12 mouse cellular contexts compared by ENCODE assay signal in genomic region chr15:103359122-103359510, GRCm38 (mm10). TPM values are rescaled to one million over a fixed set of nuclear protein-coding genes. Genes with fewer than 3 reads are reported as not detected.
DNase-seq lines count a peak whose midpoint lies in the region; ATAC-seq and TF ChIP-seq lines count a peak whose summit lies in the region.
"Had no signal": no experiment of that assay in that cellular context is flagged by ENCODE, and none has a peak within 500 bp of the region (broad histone marks: within the 10 kb centered on the region; RNA-seq: fewer than 3 reads in every experiment).

No protein-coding gene starts in this region.

- H3K9ac ChIP-seq in MEL (ENCODE audit: control insufficient read depth, low read depth, low read length, poor library complexity, severe bottlenecking) = no peak overlapping the region
- no peak overlapping the region for H3K9ac ChIP-seq in embryonic facial prominence, embryonic 14.5 days (ENCODE audit: low read depth, low read length)
- H3K9ac ChIP-seq in limb, embryonic 11.5 days (ENCODE audit: low read length) = no peak overlapping the region

- ATAC-seq in embryonic facial prominence, embryonic 14.5 days (ENCODE audit: low read depth) = peak; percentile 50; the same call in 1 of the 2 replicates
- ATAC-seq in limb, embryonic 11.5 days (ENCODE audit: insufficient number of reproducible peaks, low FRiP score, low TSS enrichment, low read depth) = peak; percentile 28; the same call in 1 of the 2 replicates
- ATAC-seq: inflammation-experienced regulatory T-cells, adult 6 months had no signal

- DNase-seq in heart, embryonic 10.5 days (ENCODE audit: low spot score) = no peak
- DNase-seq in heart, adult 8-10 months (ENCODE audit: low spot score) = no peak
- DNase-seq in MEL (ENCODE audit: low read depth, low spot score) = no peak
- peak; percentile 57 for DNase-seq in embryonic facial prominence, embryonic 14.5 days (ENCODE audit: low spot score)
- DNase-seq in limb, embryonic 11.5 days (ENCODE audit: low spot score) = no peak
- no peak for DNase-seq in right cerebral cortex, postnatal 36 days (ENCODE audit: low spot score in 2 of 2)
- DNase-seq in urinary bladder, adult 18-20 months (ENCODE audit: low spot score in 2 of 2) = no peak
- DNase-seq in embryo, embryonic 9.5 days (ENCODE audit: extremely low spot score) = no peak
- DNase-seq: cerebellum, adult 9-10 months had no signal

- peak overlapping the region; percentile 81 for H3K27ac ChIP-seq in heart, embryonic 10.5 days
- H3K27ac ChIP-seq in MEL (ENCODE audit: control insufficient read depth, low read depth, low read length) = peak overlapping the region; percentile 14; the same call in 1 of the 2 replicates
- peak overlapping the region; percentile 87; the same call in 1 of the 2 replicates for H3K27ac ChIP-seq in embryonic facial prominence, embryonic 14.5 days (replicated peaks; ENCODE audit: low read depth, low read length)
- H3K27ac ChIP-seq in limb, embryonic 11.5 days (replicated peaks; ENCODE audit: low read depth, low read length) = no peak overlapping the region

- no peak for TF ChIP-seq POLR2A in MEL (IDR thresholded peaks at IDR 0.05; ENCODE audit: control insufficient read depth in 1 of 2, insufficient read depth in 1 of 2, low read depth in 1 of 2, low read length in 2 of 2, poor library complexity in 1 of 2)

- H3K9me3 ChIP-seq in heart, embryonic 10.5 days = no peaks in the 10 kb centered on the region
- H3K9me3 ChIP-seq in MEL (replicated peaks; ENCODE audit: insufficient read depth, low read length) = no peaks in the 10 kb centered on the region
- no peaks in the 10 kb centered on the region for H3K9me3 ChIP-seq in embryonic facial prominence, embryonic 14.5 days (ENCODE audit: control insufficient read depth, low read length)
- H3K9me3 ChIP-seq in limb, embryonic 11.5 days (ENCODE audit: control insufficient read depth, low read length) = no peaks in the 10 kb centered on the region

- no peak overlapping the region for H3K4me2 ChIP-seq in embryonic facial prominence, embryonic 14.5 days (ENCODE audit: low read depth, low read length)
- H3K4me2 ChIP-seq in limb, embryonic 11.5 days (ENCODE audit: low read depth, severe bottlenecking) = no peak overlapping the region

- H3K4me3 ChIP-seq in heart, embryonic 10.5 days = peak overlapping the region; percentile 33
- H3K4me3 ChIP-seq in MEL (ENCODE audit: control insufficient read depth in 1 of 2, insufficient read depth in 1 of 2, low read depth in 2 of 2, low read length in 2 of 2) = no peak overlapping the region
- H3K4me3 ChIP-seq in embryonic facial prominence, embryonic 14.5 days (ENCODE audit: low read depth, low read length) = no peak overlapping the region
- H3K4me3 ChIP-seq in limb, embryonic 11.5 days (ENCODE audit: low read depth, low read length) = no peak overlapping the region

- WGBS in heart, embryonic 10.5 days = 21% methylated on average over 1 of the region's 1 CpGs
- 0% methylated on average over 1 of the region's 1 CpGs for WGBS in embryonic facial prominence, embryonic 14.5 days
- WGBS in limb, embryonic 11.5 days = 55% methylated on average over 1 of the region's 1 CpGs

- TF ChIP-seq EP300 in MEL (IDR thresholded peaks at IDR 0.05; ENCODE audit: low read depth in 1 of 2, low read length in 2 of 2) = no peak

- H3K79me2 ChIP-seq in MEL (ENCODE audit: control insufficient read depth, insufficient read depth, low read length, poor library complexity) = peaks cover 17% of the 10 kb centered on the region

- TF ChIP-seq CTCF in MEL (IDR thresholded peaks at IDR 0.05 in 2 of 3, conservative IDR thresholded peaks at IDR 0.05 in 1 of 3; ENCODE audit: control insufficient read depth in 1 of 3, insufficient read depth in 1 of 3, low read depth in 2 of 3, low read length in 3 of 3, poor library complexity in 1 of 3, severe bottlenecking in 1 of 3) = no peak

- peaks cover 82% of the 10 kb centered on the region for H3K4me1 ChIP-seq in heart, embryonic 10.5 days
- H3K4me1 ChIP-seq in MEL (ENCODE audit: control insufficient read depth in 1 of 2, insufficient read depth in 2 of 2, low read length in 2 of 2) = peaks cover 18 to 33% of the 10 kb centered on the region in 2 experiments
- peaks cover 15% of the 10 kb centered on the region for H3K4me1 ChIP-seq in embryonic facial prominence, embryonic 14.5 days (ENCODE audit: control insufficient read depth, insufficient read depth, low read length)
- H3K4me1 ChIP-seq in limb, embryonic 11.5 days (ENCODE audit: control insufficient read depth, insufficient read depth, low read length) = peaks cover 19% of the 10 kb centered on the region

- peaks cover 68% of the 10 kb centered on the region for H3K36me3 ChIP-seq in heart, embryonic 10.5 days
- H3K36me3 ChIP-seq in MEL (ENCODE audit: control insufficient read depth in 1 of 2, insufficient read depth in 2 of 2, low read length in 2 of 2) = peaks cover 0 to 38% of the 10 kb centered on the region in 2 experiments; a peak in 3 of 4 replicates
- peaks cover 31% of the 10 kb centered on the region for H3K36me3 ChIP-seq in embryonic facial prominence, embryonic 14.5 days (ENCODE audit: control insufficient read depth, insufficient read depth, low read length)
- peaks cover 12% of the 10 kb centered on the region; the same call in 1 of the 2 replicates for H3K36me3 ChIP-seq in limb, embryonic 11.5 days (ENCODE audit: control insufficient read depth, insufficient read depth, low read length)

- TF ChIP-seq RAD21 in MEL (IDR thresholded peaks at IDR 0.05; ENCODE audit: low read depth, low read length) = no peak

- H3K27me3 ChIP-seq in heart, embryonic 10.5 days (ENCODE audit: insufficient read depth, poor library complexity, severe bottlenecking) = no peaks in the 10 kb centered on the region
- H3K27me3 ChIP-seq in MEL (ENCODE audit: control insufficient read depth in 1 of 2, insufficient read depth in 2 of 2, low read length in 2 of 2) = no peaks in the 10 kb centered on the region
- no peaks in the 10 kb centered on the region for H3K27me3 ChIP-seq in embryonic facial prominence, embryonic 14.5 days (replicated peaks; ENCODE audit: control insufficient read depth, insufficient read depth, low read length)
- H3K27me3 ChIP-seq in limb, embryonic 11.5 days (ENCODE audit: control insufficient read depth, insufficient read depth, low read length) = no peaks in the 10 kb centered on the region

TF ChIP-seq in MEL, 35 proteins besides CTCF, POLR2A, EP300 and RAD21 (continues in another document):
- no peak for TF ChIP-seq SIN3A (IDR thresholded peaks at IDR 0.05; ENCODE audit: low read length)
- no peak for TF ChIP-seq USF1 (IDR thresholded peaks at IDR 0.05; ENCODE audit: low read depth, low read length)
- no peak for TF ChIP-seq SMC3 (IDR thresholded peaks at IDR 0.05; ENCODE audit: low read depth, low read length)
- no peak for TF ChIP-seq KAT2A (conservative IDR thresholded peaks at IDR 0.05; ENCODE audit: low read depth, low read length)
- no peak for TF ChIP-seq MXI1 (IDR thresholded peaks at IDR 0.05; ENCODE audit: low read depth, low read length)
- TF ChIP-seq ETS1 (IDR thresholded peaks at IDR 0.05; ENCODE audit: low read depth, low read length) = no peak
- no peak for TF ChIP-seq RCOR1 (IDR thresholded peaks at IDR 0.05; ENCODE audit: low read depth, low read length)
- TF ChIP-seq TAL1 (IDR thresholded peaks at IDR 0.05; ENCODE audit: low read length) = no peak
- TF ChIP-seq TCF12 (IDR thresholded peaks at IDR 0.05; ENCODE audit: low read depth, low read length) = no peak
- no peak for TF ChIP-seq ZNF384 (IDR thresholded peaks at IDR 0.05; ENCODE audit: low read depth, low read length)
- TF ChIP-seq BHLHE40 (IDR thresholded peaks at IDR 0.05; ENCODE audit: borderline replicate concordance, low read depth, low read length) = no peak
- TF ChIP-seq MAX (IDR thresholded peaks at IDR 0.05; ENCODE audit: low read length) = no peak
- TF ChIP-seq MYB (IDR thresholded peaks at IDR 0.05; ENCODE audit: low read depth, low read length) = no peak
- TF ChIP-seq HCFC1 (IDR thresholded peaks at IDR 0.05; ENCODE audit: low read depth, low read length) = no peak
- TF ChIP-seq MAZ (IDR thresholded peaks at IDR 0.05; ENCODE audit: low read depth, low read length) = no peak
- TF ChIP-seq POLR2AphosphoS2 (IDR thresholded peaks at IDR 0.05; ENCODE audit: low read length) = no peak
- TF ChIP-seq ZMIZ1 (IDR thresholded peaks at IDR 0.05; ENCODE audit: low read depth, low read length) = no peak
- TF ChIP-seq GATA1 (IDR thresholded peaks at IDR 0.05; ENCODE audit: low read depth, low read length) = no peak

RNA-seq across cellular contexts. Expression of gene Itga5, which starts 7.4 kb away (rescaled TPM):
- 60.6 and 98.7 TPM in 2 replicates for polyA plus RNA-seq in heart, embryonic 10.5 days (2016; fragmentation: Nextera tagmentation; extraction: Ambion mirVana)
- 10 to 100 TPM; 27.8 to 40.2 (median 33.7) TPM for total RNA-seq in heart, adult 8-10 months (2022)
- total RNA-seq in MEL (2012; rRNA removed) = 6.0 and 6.7 TPM in 2 replicates
- 10 to 100 TPM in 1 of 2 experiments, not detected in 1; 17.4 TPM for polyA plus RNA-seq in MEL (2012; ENCODE audit: insufficient read depth in 1 of 2, insufficient read length in 2 of 2, low read depth in 1 of 2, low replicate concordance in 2 of 2, missing spikeins in 1 of 2)
- polyA plus RNA-seq in embryonic facial prominence, embryonic 14.5 days (2014; fragmentation: Nextera tagmentation; extraction: Ambion mirVana) = 63.4 TPM in 2 replicates
- 28.6 and 31.7 TPM in 2 replicates for polyA plus RNA-seq in limb, embryonic 11.5 days (2014; fragmentation: Nextera tagmentation; extraction: Ambion mirVana)

RNA-seq across cellular contexts. Expression of gene Zfp385a, which starts 19.2 kb away (rescaled TPM):
- polyA plus RNA-seq in heart, embryonic 10.5 days (2016; fragmentation: Nextera tagmentation; extraction: Ambion mirVana) = 8.9 and 15.8 TPM in 2 replicates
- 1 to 10 TPM; 6.7 to 9.5 (median 8.8) TPM for total RNA-seq in heart, adult 8-10 months (2022)
- 4.4 and 5.2 TPM in 2 replicates for total RNA-seq in MEL (2012; rRNA removed)
- polyA plus RNA-seq in MEL (2012; ENCODE audit: insufficient read depth in 1 of 2, insufficient read length in 2 of 2, low read depth in 1 of 2, low replicate concordance in 2 of 2, missing spikeins in 1 of 2) = 10 to 100 TPM in 1 of 2 experiments, not detected in 1; 54.0 TPM
- polyA plus RNA-seq in embryonic facial prominence, embryonic 14.5 days (2014; fragmentation: Nextera tagmentation; extraction: Ambion mirVana) = 18.4 and 19.0 TPM in 2 replicates
- 19.2 and 22.9 TPM in 2 replicates for polyA plus RNA-seq in limb, embryonic 11.5 days (2014; fragmentation: Nextera tagmentation; extraction: Ambion mirVana)
- polyA plus RNA-seq: inflammation-experienced regulatory T-cells, adult 6 months had no signal

RNA-seq across cellular contexts. Expression of gene Gpr84, which starts 48.7 kb away (rescaled TPM):
- polyA plus RNA-seq in heart, embryonic 10.5 days (2016; fragmentation: Nextera tagmentation; extraction: Ambion mirVana) = 0.35 TPM in 1 of 2 replicates, not detected in the other
- not detected for total RNA-seq in heart, adult 8-10 months (2022)
- total RNA-seq in MEL (2012; rRNA removed) = 0.12 TPM in 1 of 2 replicates, not detected in the other
- polyA plus RNA-seq in MEL (2012; ENCODE audit: insufficient read depth in 1 of 2, insufficient read length in 2 of 2, low read depth in 1 of 2, low replicate concordance in 2 of 2, missing spikeins in 1 of 2) = under 1 TPM in 1 of 2 experiments, not detected in 1; 0.21 TPM
- 0.13 and 0.47 TPM in 2 replicates for polyA plus RNA-seq in embryonic facial prominence, embryonic 14.5 days (2014; fragmentation: Nextera tagmentation; extraction: Ambion mirVana)
- polyA plus RNA-seq in limb, embryonic 11.5 days (2014; fragmentation: Nextera tagmentation; extraction: Ambion mirVana) = 0.31 TPM in 1 of 2 replicates, not detected in the other
- total RNA-seq: adrenal gland, adult 8-10 months had no signal
- polyA plus RNA-seq: forebrain, embryonic 11.5 days; inflammation-experienced regulatory T-cells, adult 6 months had no signal
